Mouse (Mus musculus): ENCODE data around the gene Lrrc29. TPM values are rescaled to one million over a fixed set of nuclear protein-coding genes. Genes with fewer than 3 reads are reported as not detected.
"Not testable (repeated sequence)": the region's sequence is repeated elsewhere in the genome, so short reads cannot be mapped to it uniquely, and the experiment has no call there.

Gene Lrrc29
- total RNA-seq, 2 experiments from 2014 or later, result 5.1 to 5.2 TPM

DNA sequence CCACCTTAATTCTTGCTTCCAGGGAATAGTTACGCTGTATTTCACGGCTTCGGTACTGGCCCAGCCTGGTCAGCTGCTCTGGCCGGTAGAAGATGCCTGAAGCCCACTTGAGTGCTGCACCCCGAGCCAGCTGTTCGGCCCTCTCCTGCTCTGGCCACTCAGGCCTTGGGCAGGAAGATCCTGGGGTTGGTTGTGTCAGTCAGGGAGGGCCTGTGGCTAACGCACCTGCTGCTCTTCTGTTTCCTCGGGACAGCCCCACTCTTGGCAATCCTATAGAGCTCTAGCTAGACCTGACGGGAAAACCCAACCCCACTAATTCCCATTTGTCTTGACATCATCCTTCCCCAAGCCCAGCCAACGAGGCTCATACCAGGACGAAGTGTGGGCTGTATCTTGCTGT lies 30.8 kb downstream of the Lrrc29 start:
- intact Hi-C loops (cut with DNase I), result no loop called here
- DNase-seq (ENCODE audit: low spot score in 2 of 2), result no peak

GRCm38 (mm10) chr8:105294776-105295175 lies 31.3 kb downstream of the Lrrc29 start:
- intact Hi-C loops (cut with DNase I), result no loop called here
- no peak for DNase-seq (ENCODE audit: low spot score in 2 of 2)

DNA sequence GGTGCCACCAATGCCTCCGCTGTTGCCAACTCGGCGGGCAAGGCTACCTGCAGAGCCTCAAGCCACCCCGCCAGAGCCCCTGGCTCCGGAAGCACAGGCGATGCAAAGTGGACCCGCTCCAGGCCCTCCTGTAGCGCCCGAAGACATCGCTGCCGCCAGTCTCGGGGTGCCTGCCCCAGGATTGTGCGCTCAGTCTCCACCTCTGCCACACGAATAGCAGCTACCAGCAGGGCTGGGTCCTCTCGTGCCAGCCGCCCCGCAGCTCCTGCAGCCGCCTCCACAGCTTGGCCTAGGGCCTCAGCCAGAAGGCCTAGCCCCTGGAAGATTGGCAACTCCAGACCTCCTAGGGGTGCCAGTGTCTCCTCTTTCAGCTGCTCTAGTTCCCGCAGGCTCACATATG lies 32.7 kb downstream of the Lrrc29 start:
- intact Hi-C loops (cut with DNase I), result no loop called here
- no peak for DNase-seq (ENCODE audit: low spot score in 2 of 2)

GRCm38 (mm10) chr8:105292471-105292870 lies 33.6 kb downstream of the Lrrc29 start:
- DNase-seq (ENCODE audit: low spot score in 2 of 2), result no peak
- intact Hi-C loops (cut with DNase I), result no loop called here

DNA sequence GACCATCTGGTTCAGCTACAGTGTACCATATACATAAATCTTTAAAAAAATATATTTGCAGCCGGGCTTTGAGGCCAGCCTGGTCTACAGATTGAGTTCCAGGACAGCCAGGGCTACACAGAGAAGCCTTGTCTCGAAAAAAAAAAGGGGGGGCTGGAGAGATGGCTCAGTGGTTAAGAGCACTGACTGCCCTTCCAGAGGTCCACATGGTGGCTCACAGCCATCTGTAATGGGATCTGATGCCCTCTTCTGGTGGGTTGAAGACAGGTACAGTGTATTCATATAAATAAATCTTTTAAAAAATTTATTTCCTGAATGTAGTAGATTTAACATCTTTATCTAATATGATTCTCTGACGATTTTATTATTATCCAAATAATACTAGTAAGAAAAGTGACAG lies 34.3 kb downstream of the Lrrc29 start:
- DNase-seq (ENCODE audit: low spot score in 2 of 2), result not testable (repeated sequence)
- intact Hi-C loops (cut with DNase I), result loop anchor here (2.0 kb wide), 1 partner anchor 637 kb away; no protein-coding TSS in a partner anchor

DNA sequence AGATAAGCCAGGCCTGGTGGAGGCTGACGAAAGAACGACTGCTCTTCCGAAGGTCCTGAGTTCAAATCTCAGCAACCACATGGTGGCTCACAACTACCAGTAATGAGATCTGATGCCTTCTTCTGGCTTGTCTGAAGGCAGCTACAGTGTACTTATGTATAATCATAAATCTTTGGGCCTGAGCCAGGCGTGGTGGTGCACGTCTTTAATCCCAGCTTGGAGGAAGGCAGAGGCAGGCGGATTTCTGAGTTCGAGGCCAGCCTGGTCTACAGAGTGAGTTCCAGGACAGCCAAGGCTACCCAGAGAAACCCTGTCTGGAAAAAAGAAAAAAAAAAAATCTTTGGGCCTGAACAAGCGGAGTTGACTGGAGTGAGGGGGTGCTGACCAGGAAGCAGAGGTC lies 34.7 kb downstream of the Lrrc29 start:
- intact Hi-C loops (cut with DNase I), result loop anchor here (2.0 kb wide), 1 partner anchor 637 kb away; no protein-coding TSS in a partner anchor

GRCm38 (mm10) chr8:105290554-105291314 lies 35.3 kb downstream of the Lrrc29 start:
- intact Hi-C loops (cut with DNase I), result loop anchor here (2.0 kb wide), 1 partner anchor 636 kb away; no protein-coding TSS in a partner anchor
- DNase-seq (ENCODE audit: low spot score in 2 of 2), result peak; percentile 69 to 77

More for the DNA sequence above, 34.7 kb downstream of the Lrrc29 start:
- not testable (repeated sequence) for DNase-seq (ENCODE audit: low spot score in 2 of 2)

DNA sequence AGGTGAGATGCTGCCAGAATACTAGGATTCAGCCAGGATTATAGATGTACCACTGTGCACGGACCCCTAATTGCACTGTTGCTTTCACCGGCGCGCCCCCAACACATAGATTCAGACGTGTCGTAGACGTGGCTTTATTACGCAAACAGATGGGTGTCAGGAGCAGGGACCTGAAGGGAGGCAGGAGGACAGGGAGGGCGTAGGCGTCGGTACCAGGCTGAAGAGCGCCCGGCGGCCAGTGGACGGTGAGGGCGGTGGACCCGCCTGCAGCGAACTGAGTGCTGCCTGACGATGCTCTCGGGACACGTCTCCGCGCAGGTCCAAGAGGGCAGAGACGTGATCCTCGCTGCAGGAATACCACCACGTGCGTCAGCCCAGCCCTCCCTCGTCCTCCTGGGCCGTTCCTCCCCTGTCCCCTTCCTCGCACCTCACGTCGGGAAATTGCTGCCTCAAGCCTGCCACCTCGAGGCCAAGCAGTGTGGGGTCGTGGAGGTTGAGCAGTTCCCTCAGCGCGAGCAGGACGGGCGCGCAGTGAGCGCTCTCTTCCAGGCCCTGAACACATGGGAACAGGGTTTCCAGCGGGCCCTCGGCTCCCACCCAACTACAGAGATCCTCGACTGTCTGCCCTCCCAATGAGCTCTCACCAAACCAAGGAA lies 36.1 kb downstream of the Lrrc29 start, which contains the start of gene 4931428F04Rik:
Gene 4931428F04Rik (minus strand): TSS at position 60 of the 656 bp plus-strand sequence.
- intact Hi-C loops (cut with DNase I), result loop anchor here (1.0 to 2.0 kb wide), 2 partner anchors 22 to 635 kb away; no protein-coding TSS in a partner anchor
- peak; percentile 38 to 47 for DNase-seq (ENCODE audit: low spot score in 2 of 2)

DNA sequence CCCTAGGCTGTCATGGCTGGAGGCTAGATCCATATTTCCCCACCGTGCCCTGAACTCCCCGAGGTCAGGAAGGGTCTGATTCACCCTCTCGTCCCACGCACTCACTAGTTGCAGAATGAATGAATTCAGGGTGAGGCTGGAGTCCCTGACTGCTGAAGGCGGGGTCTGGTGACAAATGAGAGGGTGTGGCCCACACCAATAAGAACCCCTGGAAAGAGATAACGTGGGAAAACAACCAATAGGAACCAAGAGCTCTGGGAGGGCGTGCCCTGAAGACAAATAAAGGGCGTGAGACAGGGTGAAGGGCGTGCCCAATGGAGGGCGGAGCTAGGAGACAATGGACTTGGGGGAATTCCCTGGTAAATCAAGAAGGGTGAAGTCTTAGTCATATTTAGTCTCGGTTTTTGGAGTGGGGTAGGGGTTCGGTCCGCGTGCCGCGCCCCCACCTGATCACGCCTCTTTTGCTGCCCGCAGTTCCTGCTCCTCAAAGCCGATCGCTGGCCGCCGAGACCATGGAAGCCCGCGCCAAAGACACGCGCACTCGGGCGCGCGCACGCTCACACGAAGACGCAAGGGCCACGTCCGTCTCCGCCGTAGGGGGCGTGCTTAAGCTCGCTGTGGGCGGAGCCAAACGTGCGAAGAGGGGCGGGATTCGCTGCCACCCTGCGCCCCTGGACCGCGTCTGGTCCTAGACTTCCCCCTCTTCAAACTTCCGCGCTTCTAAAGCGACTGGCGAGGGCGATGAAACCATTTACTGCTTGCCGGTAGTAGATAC lies 36.9 kb downstream of the Lrrc29 start:
- DNase-seq (ENCODE audit: low spot score in 2 of 2), result peak; percentile 96 to 97
- intact Hi-C loops (cut with DNase I), result loop anchor here (1.0 kb wide), 1 partner anchor 21 kb away; no protein-coding TSS in a partner anchor

- no peak for DNase-seq (ENCODE audit: low spot score in 2 of 2)
- intact Hi-C loops (cut with DNase I), result no loop called here
Measured at GRCm38 (mm10) chr8:105288231-105288630, 37.8 kb downstream of the Lrrc29 start.

DNA sequence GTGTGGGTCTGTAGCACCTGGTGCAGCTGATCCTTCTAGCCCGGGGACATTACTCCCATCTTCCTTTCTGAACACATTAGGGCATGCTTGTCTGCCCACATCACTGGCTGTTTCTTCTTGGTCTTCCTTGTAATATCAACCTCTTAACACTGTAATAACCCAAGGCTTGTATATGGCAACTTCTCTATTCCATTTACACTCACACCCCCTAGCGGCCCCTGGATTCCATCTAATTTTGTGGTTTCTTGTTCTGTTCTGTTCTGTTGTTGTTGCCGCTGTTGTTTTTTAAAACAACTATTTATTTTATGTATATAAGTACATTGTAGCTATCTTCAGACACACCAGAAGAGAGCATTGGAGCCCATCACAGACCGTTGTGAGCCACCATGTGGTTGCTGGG lies 39.2 kb downstream of the Lrrc29 start:
- intact Hi-C loops (cut with DNase I), result no loop called here
- DNase-seq (ENCODE audit: low spot score in 2 of 2), result no peak

DNA sequence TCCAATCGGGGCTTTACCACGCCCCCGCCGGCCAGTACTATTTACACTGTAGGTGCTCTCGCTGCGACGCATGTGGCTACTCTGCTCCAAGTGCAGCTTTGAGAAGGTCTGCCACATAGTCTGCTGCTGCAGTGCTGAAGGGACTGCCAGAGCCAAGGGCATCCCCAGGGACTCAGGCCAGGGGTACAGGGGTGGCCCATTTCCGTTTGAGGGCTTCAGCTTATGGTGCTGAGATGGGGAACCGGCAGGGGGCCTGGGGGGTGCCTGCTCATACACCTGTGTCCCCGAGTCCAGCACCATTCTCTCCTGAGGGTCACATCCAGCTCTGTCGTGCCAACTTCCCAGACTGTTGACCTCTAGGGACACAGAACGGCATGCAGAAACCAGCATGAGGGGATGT lies 40.6 kb downstream of the Lrrc29 start:
- intact Hi-C loops (cut with DNase I), result no loop called here
- DNase-seq (ENCODE audit: low spot score in 2 of 2), result no peak

- intact Hi-C loops (cut with DNase I), result no loop called here
- no peak for DNase-seq (ENCODE audit: low spot score in 2 of 2)
Measured at GRCm38 (mm10) chr8:105283074-105283473, 43.0 kb downstream of the Lrrc29 start.

DNA sequence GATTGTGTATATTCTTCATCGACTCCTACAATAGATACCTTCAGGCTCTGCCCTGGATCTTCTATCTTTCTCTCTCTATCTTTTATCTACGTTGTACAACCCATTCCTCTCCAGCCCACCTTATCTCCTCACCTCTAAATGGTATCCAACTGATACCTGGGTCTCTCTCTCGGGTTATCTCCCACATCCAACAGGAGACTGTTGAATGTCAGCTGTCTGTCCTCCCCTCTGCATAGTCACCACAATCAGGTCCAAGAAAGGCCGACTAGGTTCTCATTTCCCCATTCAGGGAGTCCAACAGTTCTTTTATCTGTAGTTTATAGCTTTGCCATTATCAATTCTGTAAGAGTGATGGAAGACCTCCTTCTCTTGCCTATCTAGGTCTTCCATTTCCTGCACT lies 43.8 kb downstream of the Lrrc29 start:
- no peak for DNase-seq (ENCODE audit: low spot score in 2 of 2)
- intact Hi-C loops (cut with DNase I), result no loop called here

DNA sequence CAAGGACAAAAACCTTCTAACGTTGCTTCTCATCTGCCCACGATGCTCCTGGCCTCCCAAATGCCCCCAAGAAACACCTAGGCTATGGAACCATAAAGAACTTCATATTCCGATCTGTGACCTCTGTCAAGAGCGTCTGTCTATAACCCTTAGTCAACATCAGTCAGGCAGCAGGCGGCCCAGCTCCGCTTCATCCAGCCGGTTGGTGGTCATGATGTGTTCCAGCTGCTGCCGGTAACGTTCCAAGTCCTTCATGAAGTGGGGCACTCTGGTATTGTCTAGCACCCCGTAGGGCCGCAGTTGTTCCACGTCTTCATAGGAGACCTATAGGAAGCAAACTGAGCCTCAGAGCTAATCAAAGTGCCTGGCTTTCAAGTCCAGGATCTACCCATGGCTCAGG lies 44.3 kb downstream of the Lrrc29 start:
- DNase-seq (ENCODE audit: low spot score in 2 of 2), result no peak
- intact Hi-C loops (cut with DNase I), result no loop called here

DNA sequence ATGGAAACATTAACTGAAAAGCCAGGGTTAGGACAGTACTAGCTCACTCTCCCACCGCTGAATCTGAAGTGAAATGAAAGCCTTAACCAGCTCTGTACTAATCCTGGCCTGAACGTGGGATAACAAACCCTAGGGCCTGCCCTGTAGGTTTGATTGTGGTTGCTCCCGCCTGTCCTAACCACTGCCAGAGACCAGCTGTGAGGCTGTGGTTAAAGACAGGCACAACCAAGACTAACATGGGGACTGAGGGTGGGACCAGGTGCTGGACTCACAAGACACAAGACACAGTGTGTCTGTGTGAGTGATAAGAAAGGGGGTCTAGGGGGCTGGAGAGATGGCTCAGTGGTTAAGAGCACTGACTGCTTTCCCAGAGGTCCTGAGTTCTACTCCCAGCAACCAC lies 45.5 kb downstream of the Lrrc29 start:
- no peak for DNase-seq (ENCODE audit: low spot score in 2 of 2)
- intact Hi-C loops (cut with DNase I), result no loop called here

DNA sequence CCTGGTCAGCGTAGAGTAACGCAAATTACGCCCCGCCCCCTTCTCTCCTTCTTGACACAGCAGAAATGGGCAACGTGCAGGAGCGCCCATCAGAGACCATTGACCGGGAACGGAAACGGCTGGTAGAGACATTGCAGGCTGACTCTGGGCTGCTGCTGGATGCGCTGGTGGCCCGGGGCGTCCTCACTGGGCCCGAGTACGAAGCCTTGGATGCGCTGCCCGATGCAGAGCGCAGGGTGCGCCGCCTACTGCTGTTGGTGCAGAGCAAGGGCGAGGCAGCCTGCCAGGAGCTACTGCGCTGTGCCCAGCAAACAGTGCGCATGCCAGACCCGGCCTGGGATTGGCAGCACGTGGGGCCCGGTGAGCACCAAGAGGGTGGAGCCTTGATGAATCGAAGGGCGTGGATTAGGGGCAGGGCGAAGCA lies 47.2 kb downstream of the Lrrc29 start:
- intact Hi-C loops (cut with DNase I), result no loop called here
- peak; percentile 84 to 90 for DNase-seq (ENCODE audit: low spot score in 2 of 2)

- intact Hi-C loops (cut with DNase I), result no loop called here
- DNase-seq (ENCODE audit: low spot score in 2 of 2), result peak in 1 of 2 experiments; percentile 48
Measured at GRCm38 (mm10) chr8:105276292-105277120, 49.6 kb downstream of the Lrrc29 start.

DNA sequence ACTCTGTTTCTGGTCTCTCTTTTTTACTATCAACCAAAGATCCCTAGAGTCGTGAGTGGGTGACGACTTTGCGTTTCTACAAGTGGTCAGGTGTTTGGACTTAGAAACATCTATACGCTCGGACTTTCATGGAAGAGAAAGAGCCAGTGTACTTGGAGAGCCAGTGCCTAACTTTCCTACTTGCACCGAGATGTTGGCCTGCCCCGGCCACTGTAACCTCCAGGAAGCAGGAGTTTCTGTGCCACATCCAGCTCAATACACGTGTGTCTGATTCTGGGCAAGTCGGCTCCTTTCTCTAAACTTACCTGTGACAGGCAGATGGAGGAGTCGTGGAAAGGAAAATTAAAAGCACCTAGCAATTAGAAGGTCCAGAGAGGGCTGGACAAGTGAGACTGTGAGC lies 50.2 kb downstream of the Lrrc29 start, which contains the start of gene Nol3:
Gene Nol3 (plus strand): TSS at position 301 of the 400 bp plus-strand sequence.
- intact Hi-C loops (cut with DNase I), result no loop called here
- DNase-seq (ENCODE audit: low spot score in 2 of 2), result no peak

All from left cerebral cortex, postnatal 25 days (tissue).